Mouse (Mus musculus): ENCODE results near the gene Zmat5. TPM values are rescaled to one million over a fixed set of nuclear protein-coding genes. Genes with fewer than 3 reads are reported as not detected.

Zmat5 gene
- total RNA-seq, 2 experiments from 2014 or later: 20.4 to 20.9 TPM

GRCm38 (mm10) chr11:4734179-4734578 is 29.7 kb downstream of the Zmat5 start:
- DNase-seq: no peak

GRCm38 (mm10) chr11:4736355-4736754 is 31.9 kb downstream of the Zmat5 start:
- no peak for DNase-seq

DNA sequence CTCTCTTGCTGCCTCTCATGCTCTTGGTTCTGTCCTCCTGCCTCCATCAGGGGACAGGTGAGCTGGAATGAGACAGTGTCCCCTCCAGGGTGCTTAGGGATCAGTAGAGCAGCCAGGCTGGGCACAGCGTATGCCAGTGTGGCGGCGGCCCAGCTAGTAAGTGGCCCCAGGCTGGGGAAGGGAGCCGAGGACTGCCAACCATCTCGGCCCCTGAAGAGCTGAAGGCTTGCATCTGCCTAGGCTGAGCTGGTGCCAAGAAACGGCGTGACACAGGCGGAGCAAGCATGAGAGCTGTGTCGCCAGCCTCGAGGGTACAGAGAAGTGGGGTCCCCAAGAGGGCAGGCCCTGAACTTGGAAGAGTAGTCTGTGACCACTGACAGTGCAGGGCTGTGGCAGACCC is 33.2 kb downstream of the Zmat5 start:
- no peak for DNase-seq

- no peak for DNase-seq
Measured at GRCm38 (mm10) chr11:4738719-4739118, 34.2 kb downstream of the Zmat5 start.

DNA sequence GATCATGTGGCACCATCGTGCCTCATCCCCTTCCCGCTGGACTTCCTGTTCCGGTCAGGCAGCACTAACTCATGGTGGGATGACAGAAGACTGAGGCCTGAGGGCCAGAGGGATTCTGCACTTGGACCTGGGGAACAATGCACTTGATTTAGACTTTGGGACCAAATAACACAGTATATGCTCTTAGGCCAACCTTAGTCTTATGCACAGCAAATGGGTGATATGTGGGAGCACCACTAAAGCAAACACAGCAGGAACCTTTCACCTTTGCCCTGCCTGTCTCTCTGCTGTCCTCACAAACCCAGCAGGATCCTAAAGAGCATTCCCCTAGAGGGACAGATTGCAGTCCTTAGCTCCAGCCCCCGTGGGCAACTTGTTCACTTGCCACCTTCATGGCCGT is 36.3 kb downstream of the Zmat5 start:
- DNase-seq: no peak

GRCm38 (mm10) chr11:4744691-4745090 is 40.2 kb downstream of the Zmat5 start:
- DNase-seq: no peak

GRCm38 (mm10) chr11:4745969-4746368 is 41.5 kb downstream of the Zmat5 start:
- DNase-seq: no peak

DNA sequence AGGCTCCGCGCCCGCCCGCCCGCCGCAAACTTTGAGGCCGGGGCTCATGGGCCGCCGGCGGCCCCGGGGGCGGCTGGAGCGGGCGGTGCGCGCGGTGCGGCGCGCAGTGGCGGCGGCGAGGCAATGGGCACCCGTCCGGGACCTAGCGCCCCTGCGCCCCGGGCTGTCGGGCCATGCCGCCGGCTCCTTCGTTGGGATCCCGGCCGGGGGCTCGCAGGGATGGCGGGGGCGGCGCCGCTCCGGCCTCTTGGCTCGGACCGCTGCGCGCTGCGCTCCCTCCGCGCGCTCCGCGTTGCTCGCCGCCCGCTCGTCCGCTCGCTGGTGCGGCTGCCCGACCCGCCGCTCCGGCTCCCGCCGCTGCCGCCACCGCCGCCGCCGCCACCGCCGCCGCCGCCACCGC is 42.3 kb downstream of the Zmat5 start, which contains the start of gene Cabp7:
Cabp7 (minus strand) TSS at position 46 of the 400 bp plus-strand sequence.
- no peak for DNase-seq

- DNase-seq: no peak
Measured at GRCm38 (mm10) chr11:4747285-4747684, 42.8 kb downstream of the Zmat5 start.

DNA sequence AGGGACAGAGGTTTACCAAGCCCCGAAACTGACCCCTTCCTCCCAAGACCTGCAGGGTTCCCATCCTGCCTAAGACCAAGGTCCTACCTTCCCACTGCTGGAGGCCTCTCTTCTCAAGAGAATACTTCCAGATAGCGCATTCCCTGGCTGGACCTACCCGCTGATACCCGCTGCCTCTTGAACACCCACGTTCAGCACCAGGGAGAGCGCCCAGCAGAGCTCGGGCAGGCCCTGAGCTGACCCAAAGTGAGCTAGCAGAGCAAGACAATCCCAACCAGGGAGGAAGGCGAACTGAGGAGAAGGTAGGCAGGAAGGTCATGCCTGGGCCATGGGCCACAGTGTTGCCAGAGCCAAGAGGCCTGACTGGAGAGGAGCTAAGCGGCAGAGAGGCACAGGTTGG is 45.8 kb downstream of the Zmat5 start:
- peak; percentile 26 for DNase-seq

DNA sequence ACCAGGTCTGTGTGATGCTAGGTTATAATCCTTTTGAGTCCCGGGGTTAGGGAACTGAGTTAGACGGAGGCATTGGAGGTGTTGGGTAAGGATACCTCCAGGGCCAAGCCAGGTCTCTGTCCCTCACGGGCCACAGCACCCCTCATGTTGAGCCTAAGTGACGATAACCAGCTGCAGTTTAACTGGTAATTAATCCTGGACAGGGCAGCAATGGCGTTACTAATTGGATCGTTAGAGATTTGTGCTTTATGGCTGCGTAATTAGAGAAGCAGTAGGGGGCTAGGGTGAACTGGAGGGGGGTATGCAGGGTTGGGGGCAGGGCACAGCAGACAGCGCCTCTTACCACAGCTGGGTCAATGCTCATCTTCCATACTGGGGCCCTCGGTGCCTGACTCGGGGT is 48.4 kb downstream of the Zmat5 start:
- no peak for DNase-seq

GRCm38 (mm10) chr11:4754036-4754435 is 49.6 kb downstream of the Zmat5 start:
- no peak for DNase-seq

- DNase-seq: no peak
Measured at GRCm38 (mm10) chr11:4754867-4755266, 50.4 kb downstream of the Zmat5 start.

DNA sequence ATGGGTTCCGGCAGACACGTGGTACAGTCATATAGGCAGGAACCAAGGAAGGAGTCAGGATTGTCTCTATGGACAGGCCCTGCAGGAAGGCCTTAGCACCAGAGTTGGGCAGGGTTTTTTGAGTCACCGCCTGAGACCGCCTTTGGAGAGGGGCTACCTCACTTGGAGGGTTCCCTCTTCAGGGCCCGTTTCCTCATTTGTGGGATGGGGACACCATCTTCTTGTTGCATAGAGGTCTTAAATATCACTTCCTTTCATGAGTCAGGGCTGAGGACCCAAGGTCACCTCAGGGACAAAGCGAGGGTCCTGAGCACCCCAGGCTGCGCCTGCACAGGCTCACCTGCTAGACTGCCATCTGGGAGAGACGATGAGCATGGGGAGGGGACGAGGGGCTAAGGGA is 52.0 kb downstream of the Zmat5 start:
- DNase-seq: no peak

DNA sequence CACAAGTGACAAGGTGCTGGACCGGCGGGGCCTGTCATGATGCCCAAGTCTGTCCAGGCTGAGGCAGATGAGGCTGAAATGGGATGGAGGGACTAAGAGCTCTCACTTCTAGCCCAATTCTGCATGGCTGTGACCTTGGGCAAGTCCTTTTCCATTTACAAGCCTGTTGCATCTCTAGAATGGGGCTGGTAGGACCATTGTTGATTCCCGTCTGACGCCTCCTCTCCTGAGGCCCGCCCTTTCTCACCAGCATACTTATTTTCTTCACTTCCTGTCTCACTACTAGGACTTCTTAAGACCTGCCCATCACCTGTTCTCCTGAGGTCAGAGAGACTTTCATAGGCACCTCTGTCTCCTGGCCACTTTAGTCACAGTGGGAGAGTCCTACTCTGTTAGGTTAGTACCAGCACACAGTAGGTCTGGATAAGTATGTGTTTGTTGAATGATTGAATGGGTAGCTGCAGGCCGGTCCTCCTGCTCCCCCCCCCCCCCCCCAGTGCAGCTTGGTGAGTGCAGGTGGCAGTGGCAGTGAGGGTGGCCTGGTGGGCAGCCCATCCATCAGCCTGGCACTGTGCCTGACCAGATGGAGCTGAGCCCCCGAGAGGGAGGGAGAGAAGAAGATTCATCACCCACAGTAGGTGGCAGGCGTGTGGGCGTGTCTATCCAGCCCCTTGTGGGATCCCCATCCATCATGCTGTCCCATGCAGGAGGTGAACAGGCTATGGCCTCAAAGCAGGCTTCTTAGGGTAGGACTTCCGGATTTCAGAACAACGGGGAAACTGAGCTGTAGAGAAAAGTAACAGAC is 52.7 kb downstream of the Zmat5 start:
- DNase-seq: no peak

DNA sequence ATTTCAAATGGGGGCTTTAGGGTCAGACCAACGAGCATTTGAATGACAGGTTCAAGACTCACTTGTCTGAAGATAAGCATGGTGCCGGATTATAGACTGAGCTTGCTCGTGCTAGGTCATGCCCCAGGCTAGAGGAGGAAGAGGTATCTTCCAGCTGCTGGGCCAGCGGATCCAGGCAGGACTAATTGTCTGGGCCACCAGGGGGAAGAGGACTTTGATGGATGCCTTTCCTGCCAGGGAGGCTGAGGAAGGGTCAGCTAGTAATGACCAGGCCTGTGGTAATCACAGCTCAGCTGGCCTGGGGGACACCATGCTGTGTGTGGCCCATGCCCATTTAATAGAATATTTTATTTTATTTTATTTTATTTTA is 53.3 kb downstream of the Zmat5 start:
- DNase-seq: no peak

- no peak for DNase-seq
Measured at GRCm38 (mm10) chr11:4760438-4760837, 56.0 kb downstream of the Zmat5 start.

- no peak for DNase-seq
Measured at GRCm38 (mm10) chr11:4761991-4762390, 57.5 kb downstream of the Zmat5 start.

- DNase-seq: no peak
Measured at GRCm38 (mm10) chr11:4762511-4762910, 58.0 kb downstream of the Zmat5 start.

DNA sequence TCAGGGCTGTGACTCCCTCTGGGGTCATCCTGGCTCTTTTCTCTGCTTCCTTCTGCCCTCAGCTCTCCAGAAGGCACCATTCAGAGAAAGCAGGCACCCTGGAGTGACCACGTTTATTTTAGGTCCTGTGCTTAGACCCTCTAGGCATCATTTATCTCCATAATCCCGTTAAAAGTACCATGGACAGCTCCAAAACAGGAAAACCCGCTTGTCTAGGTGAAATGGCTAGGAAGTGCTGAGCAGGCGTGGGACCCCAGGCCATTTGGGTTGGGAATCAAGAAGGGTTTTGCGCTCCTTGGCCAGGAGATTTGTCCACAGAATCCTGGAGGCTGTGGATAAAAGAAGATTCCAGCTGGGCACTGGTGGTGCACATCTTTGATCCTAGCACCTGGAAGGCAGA is 59.2 kb downstream of the Zmat5 start:
- no peak for DNase-seq

GRCm38 (mm10) chr11:4764476-4764875 is 60.0 kb downstream of the Zmat5 start:
- DNase-seq: no peak

DNA sequence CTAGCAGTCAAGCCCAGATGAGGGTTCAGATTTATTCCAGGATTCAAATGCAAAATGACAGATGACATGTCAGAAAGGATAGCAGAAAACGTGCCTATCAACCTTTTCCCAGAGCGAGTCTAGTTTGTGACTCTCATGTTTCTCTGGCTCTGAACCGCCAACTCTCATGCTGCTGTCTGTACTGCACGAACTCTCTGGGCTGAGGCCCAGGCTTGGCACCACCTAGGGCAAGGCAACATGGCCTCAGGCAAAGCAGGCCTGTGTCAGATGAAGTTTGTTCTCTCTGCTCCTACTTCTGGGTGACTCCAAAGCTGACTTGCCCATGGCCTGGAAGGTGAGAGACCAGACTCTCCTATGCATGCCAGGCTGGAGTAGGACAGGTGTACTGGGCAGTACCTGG is 63.9 kb downstream of the Zmat5 start:
- no peak for DNase-seq

DNA sequence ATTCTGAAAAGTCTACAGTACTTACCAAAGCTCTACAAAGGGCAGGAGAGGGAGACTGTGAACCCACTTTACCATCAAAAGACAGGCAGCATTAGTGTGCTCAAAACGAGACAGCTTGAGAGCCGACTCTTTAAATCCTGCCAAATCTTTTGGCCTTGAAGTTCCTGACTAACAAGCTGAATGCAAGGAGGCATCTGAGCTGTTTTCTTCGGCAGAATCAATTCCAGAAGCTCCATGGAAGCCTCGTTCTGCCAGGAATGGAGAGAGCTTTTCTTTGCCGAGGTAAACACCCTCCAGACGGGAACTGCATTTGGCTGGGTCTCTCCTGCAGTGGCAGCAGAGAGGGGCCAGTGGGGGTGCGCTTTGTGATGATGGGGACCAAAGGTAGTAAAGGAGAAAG is 64.8 kb downstream of the Zmat5 start:
- DNase-seq: no peak

GRCm38 (mm10) chr11:4769881-4770280 is 65.4 kb downstream of the Zmat5 start:
- DNase-seq: peak; percentile 37
